Mouse (Mus musculus) heart, embryonic 15.5 days (tissue): ENCODE measurements around the gene Dock11. TPM values are rescaled to one million over a fixed set of nuclear protein-coding genes. Genes with fewer than 3 reads are reported as not detected.

ENCODE experiments used
- ATAC-seq: fragments of 200-750 bp; cut with Nextera tagmentation; replicated peaks from 2 replicates; pipeline ENCODE4 v1.8.0; 2017; ENCODE audit warnings: low read depth, moderate TSS enrichment; ENCODE audit not compliant: insufficient number of reproducible peaks, insufficient read depth, low FRiP score
- H3K27ac ChIP-seq: fragments of 300-500 bp; sonication (generic); 2 replicates; pipeline ENCODE4 v1.5.1; 2015; ENCODE audit warnings: mild to moderate bottlenecking, inconsistent platforms
- H3K27me3 ChIP-seq: fragments of 300-500 bp; sonication (generic); 2 replicates; pipeline ENCODE4 v1.6.1; 2015; ENCODE audit warnings: inconsistent platforms
- H3K36me3 ChIP-seq: fragments of 300-500 bp; sonication (generic); 2 replicates; pipeline ENCODE4 v1.6.1; 2015; ENCODE audit warnings: mild to moderate bottlenecking, inconsistent platforms
- H3K4me1 ChIP-seq: fragments of 300-500 bp; sonication (generic); replicated peaks from 2 replicates; pipeline ENCODE4 v1.6.1; 2015; ENCODE audit warnings: inconsistent platforms
- H3K4me2 ChIP-seq: fragments of 300-500 bp; sonication (generic); 2 replicates; pipeline ENCODE4 v1.6.1; 2015; ENCODE audit warnings: inconsistent platforms, mild to moderate bottlenecking, moderate library complexity
- H3K4me3 ChIP-seq: fragments of 300-500 bp; sonication (generic); 2 replicates; pipeline ENCODE4 v1.5.1; 2015; ENCODE audit warnings: mild to moderate bottlenecking, inconsistent platforms
- H3K9ac ChIP-seq: fragments of 300-500 bp; sonication (generic); 2 replicates; pipeline ENCODE4 v1.6.1; 2015; ENCODE audit warnings: mild to moderate bottlenecking, inconsistent platforms
- H3K9me3 ChIP-seq: fragments of 300-500 bp; sonication (generic); replicated peaks from 2 replicates; pipeline ENCODE4 v1.6.1; 2016; ENCODE audit warnings: inconsistent platforms
- WGBS: fragments of 180-500 bp; shearing (Covaris S2); methylation state at CpG from one replicate; pipeline ENCODE4 v1.1.7; 2015; ENCODE audit warnings: mixed read lengths; 5-methylcytosine and 5-hydroxymethylcytosine counted together
- polyA plus RNA-seq: library from polyadenylated mRNA; unstranded; fragments of >200 nt; fragmentation: Nextera tagmentation; extraction: Ambion mirVana; gene quantifications from 2 replicates; pipeline ENCODE4 v1.2.1, GENCODE M21; 2015

Gene Dock11
- polyA plus RNA-seq, 1 experiment from 2014 or later: 6.1 TPM

DNA sequence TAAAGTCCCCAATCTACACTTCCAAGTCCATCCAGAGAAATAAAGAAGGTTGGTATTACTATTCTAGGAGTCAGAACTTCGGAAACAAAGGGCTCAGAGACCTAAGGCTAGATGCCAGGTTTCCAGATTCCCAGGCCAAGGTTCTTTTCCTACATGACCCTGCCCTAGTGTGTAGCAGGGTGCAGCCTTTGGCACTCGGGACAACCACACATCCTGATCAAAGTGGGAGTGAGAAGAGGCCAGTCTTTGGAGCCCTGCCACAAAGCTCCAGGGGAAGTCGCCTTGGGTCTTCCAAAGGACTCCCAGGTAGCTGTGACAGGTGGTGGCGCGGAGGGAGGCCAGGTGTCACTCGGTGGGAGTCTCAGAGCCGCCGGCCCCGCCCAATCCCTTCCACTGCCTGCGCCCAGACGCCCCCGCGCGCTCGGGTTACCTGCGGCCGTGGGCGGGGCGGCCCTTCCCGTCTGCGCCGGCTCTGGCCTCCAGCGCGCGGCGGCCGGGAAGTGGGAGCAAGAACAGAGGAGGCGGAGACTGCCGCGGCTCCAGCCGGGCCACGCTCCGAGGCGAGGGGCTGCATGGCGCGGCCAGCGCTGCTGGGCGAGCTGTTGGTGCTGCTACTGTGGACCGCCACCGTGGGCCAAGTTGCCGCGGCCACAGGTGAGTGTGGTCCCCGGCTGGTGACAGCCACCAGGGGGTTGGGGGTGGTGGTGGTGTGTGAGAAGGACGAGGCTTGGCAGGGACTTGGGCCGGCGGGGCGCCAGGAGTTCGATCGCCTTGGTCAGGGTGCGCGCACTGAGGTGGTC lies 223.2 kb downstream of the Dock11 start, which contains the start of gene Il13ra1:
TSS of gene Il13ra1 (plus strand) at position 489 of the 800 bp plus-strand sequence.
- H3K27ac ChIP-seq: peak within 1 kb of the TSS; percentile 52
- peak within 1 kb of the TSS; percentile 60 for H3K9ac ChIP-seq
- no peaks in the 10 kb centered on the region for H3K9me3 ChIP-seq
- peak; percentile 67 for ATAC-seq
- no peaks in the 10 kb centered on the region for H3K36me3 ChIP-seq
- H3K4me3 ChIP-seq: peak within 1 kb of the TSS; percentile 54
- H3K4me1 ChIP-seq: 0 out of 2 replicates have a peak, but pooled peaks cover 3% of the 10 kb centered on the region
- WGBS: 8% methylated on average over 48 of the region's 51 CpGs
- H3K27me3 ChIP-seq: no peaks in the 10 kb centered on the region
- peak within 1 kb of the TSS; percentile 58 for H3K4me2 ChIP-seq

DNA sequence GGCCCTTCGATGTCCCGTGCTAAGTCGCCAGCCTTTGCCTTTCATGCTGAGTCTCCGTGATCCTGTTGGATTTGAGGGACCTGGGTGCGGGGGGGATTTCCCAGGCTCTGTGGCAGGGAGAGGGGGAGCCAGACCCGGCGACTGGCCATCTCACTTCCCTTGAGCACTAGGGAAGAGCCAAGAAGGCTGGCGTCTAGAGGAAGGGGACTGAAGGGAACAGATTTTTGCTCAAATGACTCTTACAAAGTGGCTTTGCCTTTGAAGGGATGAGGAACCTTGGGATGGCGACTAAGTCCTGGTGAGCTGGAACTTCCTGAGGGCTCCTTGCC lies 223.8 kb downstream of the Dock11 start:
- Histone ChIP-seq H3K36me3 (no peaks in the 10 kb centered on the region), H3K4me2 (peak overlapping the region; percentile 58), H3K27me3 (no peaks in the 10 kb centered on the region), H3K27ac (peak overlapping the region; percentile 52), H3K4me3 (peak overlapping the region; percentile 54), H3K4me1 (0 out of 2 replicates have a peak, but pooled peaks cover 3% of the 10 kb centered on the region), H3K9me3 (no peaks in the 10 kb centered on the region), H3K9ac (peak overlapping the region; percentile 60)
- WGBS: 7% methylated on average over 9 of the region's 9 CpGs
- 0 out of 2 replicates have a peak, but pooled peaks have one; percentile 27 for ATAC-seq

DNA sequence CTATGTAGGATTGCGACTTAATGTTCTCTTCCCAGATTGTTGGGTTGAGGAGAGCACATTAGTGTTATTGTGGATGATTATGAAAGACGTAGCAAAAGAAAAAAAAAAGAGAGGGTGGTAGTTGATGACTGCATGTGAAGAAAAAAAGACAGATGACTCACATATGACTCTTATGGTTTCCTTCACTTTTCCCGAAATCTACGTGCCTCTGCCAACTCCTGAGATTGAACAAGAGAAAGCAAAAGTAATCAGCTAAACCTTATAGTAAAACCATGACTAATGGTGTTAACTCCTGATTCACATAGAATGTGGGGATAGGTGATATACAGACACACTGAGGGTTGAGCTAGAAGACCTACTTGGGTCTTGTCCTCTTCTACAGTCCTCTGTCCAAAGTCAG lies 226.5 kb downstream of the Dock11 start:
- Histone ChIP-seq H3K9me3 (no peaks in the 10 kb centered on the region), H3K27me3 (no peaks in the 10 kb centered on the region)

More for the DNA sequence above, 226.5 kb downstream of the Dock11 start:
- WGBS: 77% methylated on average over 4 of the region's 4 CpGs
- no peak for ATAC-seq
- H3K4me3 ChIP-seq: no peak overlapping the region
- H3K4me2 ChIP-seq: no peak overlapping the region
- H3K4me1 ChIP-seq: 0 out of 2 replicates have a peak, but pooled peaks cover 3% of the 10 kb centered on the region
- no peak overlapping the region for H3K27ac ChIP-seq
- no peak overlapping the region for H3K9ac ChIP-seq
- H3K36me3 ChIP-seq: no peaks in the 10 kb centered on the region

Other genes with a start within 250 kb of the Dock11 start
- gene Il13ra1, start 223.3 kb downstream of the Dock11 start, polyA plus RNA-seq: 30.7 and 31.0 TPM in 2 replicates